Mouse (Mus musculus) liver, embryonic 11.5 days (tissue): ENCODE data around the gene Nek8. TPM values are rescaled to one million over a fixed set of nuclear protein-coding genes. Genes with fewer than 3 reads are reported as not detected.
A peak's percentile ranks its signal among the peaks of the same experiment; 100 is the strongest.

Experiments used
- ATAC-seq: fragments of 200-750 bp; cut with Nextera tagmentation; replicated peaks from 2 replicates; pipeline ENCODE4 v1.8.0; 2017; ENCODE audit warnings: moderate number of reproducible peaks, mild to moderate bottlenecking, moderate TSS enrichment, moderate library complexity; ENCODE audit not compliant: low FRiP score
- DNase-seq: peaks from one replicate; pipeline ENCODE4 v3.0.0-alpha.2; 2017; ENCODE audit warnings: low spot score
- H3K27ac ChIP-seq: fragments of 300-500 bp; sonication (generic); 2 replicates; pipeline ENCODE4 v1.5.1; 2014; ENCODE audit warnings: mild to moderate bottlenecking, low read depth, low read length, control low read depth
- H3K27me3 ChIP-seq: fragments of 300-500 bp; sonication (generic); replicated peaks from 2 replicates; pipeline ENCODE4 v1.6.1; 2014; ENCODE audit warnings: low read length, mixed read lengths; ENCODE audit not compliant: control insufficient read depth, insufficient read depth
- H3K36me3 ChIP-seq: fragments of 300-500 bp; sonication (generic); 2 replicates; pipeline ENCODE4 v1.6.1; 2014; ENCODE audit warnings: mild to moderate bottlenecking, low read length, moderate library complexity, mixed read lengths; ENCODE audit not compliant: control insufficient read depth, insufficient read depth
- H3K4me1 ChIP-seq: fragments of 300-500 bp; sonication (generic); replicated peaks from 2 replicates; pipeline ENCODE4 v1.6.1; 2014; ENCODE audit warnings: low read length, mixed read lengths; ENCODE audit not compliant: control insufficient read depth, insufficient read depth
- H3K4me2 ChIP-seq: fragments of 300-500 bp; sonication (generic); 2 replicates; pipeline ENCODE4 v1.6.1; 2014; ENCODE audit warnings: mild to moderate bottlenecking, control low read depth, moderate library complexity
- H3K4me3 ChIP-seq: fragments of 300-500 bp; sonication (generic); 2 replicates; pipeline ENCODE4 v1.5.1; 2014; ENCODE audit warnings: low read depth, low read length, control low read depth
- H3K9ac ChIP-seq: fragments of 300-500 bp; sonication (generic); 2 replicates; pipeline ENCODE4 v1.6.1; 2014; ENCODE audit warnings: low read depth, low read length, control low read depth
- H3K9me3 ChIP-seq: fragments of 300-500 bp; sonication (generic); 2 replicates; pipeline ENCODE4 v1.6.1; 2016; ENCODE audit warnings: low read length, inconsistent platforms, mixed read lengths; ENCODE audit not compliant: control insufficient read depth
- WGBS: fragments of 180-500 bp; shearing (Covaris S2); extraction: QIAGEN DNeasy Blood & Tissue Kit; methylation state at CpG from one replicate; pipeline ENCODE4 v1.1.7; 2014; 5-methylcytosine and 5-hydroxymethylcytosine counted together
- polyA plus RNA-seq: library from polyadenylated mRNA; unstranded; fragments of >200 nt; fragmentation: Nextera tagmentation; extraction: Ambion mirVana; gene quantifications from 2 replicates; pipeline ENCODE4 v1.2.1, GENCODE M21; 2014

Gene Nek8
- polyA plus RNA-seq, 1 experiment from 2014 or later, result 14.3 TPM

DNA sequence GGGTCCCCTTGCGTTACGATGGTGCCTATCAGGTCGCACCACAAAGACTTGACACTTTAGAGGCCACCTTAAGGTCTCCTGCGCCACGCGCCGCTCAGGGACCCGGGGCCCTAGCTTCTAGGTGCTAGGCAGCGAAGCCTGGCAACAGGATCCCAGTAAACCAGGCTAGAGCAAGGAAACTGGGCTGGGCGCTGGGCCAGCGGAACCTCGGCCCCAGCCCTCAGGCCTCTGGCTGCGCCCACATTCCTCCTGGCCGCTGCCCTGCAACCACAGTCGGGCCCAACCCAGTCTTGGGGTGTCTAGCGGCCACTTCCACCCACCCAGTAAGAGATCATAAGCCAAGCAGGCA lies 10.7 kb downstream of the Nek8 start:
- Histone ChIP-seq H3K36me3 (peaks cover 15% of the 10 kb centered on the region), H3K4me1 (peaks cover 59% of the 10 kb centered on the region), H3K4me3 (peak overlapping the region; percentile 98), H3K27me3 (no peaks in the 10 kb centered on the region), H3K27ac (peak overlapping the region; percentile 92), H3K9ac (peak overlapping the region; percentile 99), H3K4me2 (peak overlapping the region; percentile 97), H3K9me3 (no peaks in the 10 kb centered on the region)
- 6% methylated on average over 16 of the region's 16 CpGs for WGBS
- DNase-seq (no peak), ATAC-seq (peak; percentile 17)

DNA sequence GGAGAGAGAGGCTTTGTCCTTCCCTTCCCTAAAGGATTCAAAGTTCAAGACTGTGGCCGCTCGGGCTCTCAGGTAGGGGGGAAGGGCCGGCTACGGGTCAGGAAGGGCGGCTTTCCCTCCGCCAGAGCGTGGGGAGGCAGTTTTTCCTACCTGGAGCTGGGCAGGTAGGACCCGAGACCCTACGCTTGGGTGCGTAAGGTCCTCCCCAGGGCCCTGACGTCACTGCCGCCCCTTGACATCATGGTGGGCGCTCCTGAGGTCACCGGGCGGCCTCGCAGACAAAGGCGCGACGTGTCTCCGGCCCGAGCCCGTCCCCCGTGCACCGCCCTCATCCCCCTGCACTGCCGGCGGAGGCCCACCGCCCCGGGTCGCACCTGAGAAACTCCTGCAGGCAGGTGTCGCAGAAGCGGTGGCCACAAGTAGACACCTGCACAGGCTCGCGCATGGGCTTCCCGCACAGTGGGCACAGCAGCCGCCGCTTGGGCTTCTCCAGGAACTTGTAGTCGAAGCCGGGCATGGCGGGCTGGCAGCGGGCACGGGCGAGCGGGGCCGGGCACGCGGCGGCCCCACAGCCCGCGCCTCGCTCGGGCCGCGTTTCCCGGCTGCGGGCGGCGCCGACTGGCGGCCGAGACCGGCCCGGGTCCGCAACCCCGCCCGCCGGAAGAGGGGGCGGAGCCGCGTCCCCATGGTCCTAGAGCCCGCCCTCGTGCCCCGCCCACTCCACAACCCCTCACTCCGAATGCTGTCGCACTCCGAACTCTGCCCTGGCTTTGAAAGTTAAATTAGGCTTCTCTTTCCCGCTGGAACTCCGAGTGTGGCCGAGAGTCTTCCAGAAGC lies 11.3 kb downstream of the Nek8 start, which contains the start of gene Traf4:
Gene Traf4, minus strand, starts transcription at position 666 of the 837 bp plus-strand sequence.
- H3K27ac ChIP-seq, result peak within 1 kb of the TSS; percentile 92
- no peaks in the 10 kb centered on the region for H3K9me3 ChIP-seq
- no peaks in the 10 kb centered on the region for H3K27me3 ChIP-seq
- H3K4me1 ChIP-seq, result peaks cover 57% of the 10 kb centered on the region
- WGBS, result under 1% methylated on average over 78 of the region's 78 CpGs
- peak; percentile 88 for DNase-seq
- peaks cover 21% of the 10 kb centered on the region for H3K36me3 ChIP-seq
- peak; percentile 82 for ATAC-seq
- peak within 1 kb of the TSS; percentile 98 for H3K4me3 ChIP-seq
- H3K9ac ChIP-seq, result peak within 1 kb of the TSS; percentile 99
- peak within 1 kb of the TSS; percentile 97 for H3K4me2 ChIP-seq

DNA sequence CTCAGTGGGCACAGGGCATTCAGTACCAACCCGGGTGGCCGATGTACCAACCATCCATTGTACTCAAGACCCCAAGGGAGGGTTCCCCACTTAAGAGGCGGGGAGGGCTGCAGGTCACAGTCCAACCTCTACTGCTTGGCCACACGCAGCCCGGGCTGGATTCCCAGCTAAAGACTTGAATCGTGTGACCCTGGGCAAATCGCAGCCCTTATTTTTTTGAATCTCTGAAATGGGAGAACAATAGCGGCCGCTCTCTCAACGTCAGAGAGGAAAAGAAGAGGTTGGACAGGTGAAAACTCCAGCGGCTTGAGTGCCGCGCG lies 11.9 kb downstream of the Nek8 start:
- under 1% methylated on average over 14 of the region's 14 CpGs for WGBS

DNA sequence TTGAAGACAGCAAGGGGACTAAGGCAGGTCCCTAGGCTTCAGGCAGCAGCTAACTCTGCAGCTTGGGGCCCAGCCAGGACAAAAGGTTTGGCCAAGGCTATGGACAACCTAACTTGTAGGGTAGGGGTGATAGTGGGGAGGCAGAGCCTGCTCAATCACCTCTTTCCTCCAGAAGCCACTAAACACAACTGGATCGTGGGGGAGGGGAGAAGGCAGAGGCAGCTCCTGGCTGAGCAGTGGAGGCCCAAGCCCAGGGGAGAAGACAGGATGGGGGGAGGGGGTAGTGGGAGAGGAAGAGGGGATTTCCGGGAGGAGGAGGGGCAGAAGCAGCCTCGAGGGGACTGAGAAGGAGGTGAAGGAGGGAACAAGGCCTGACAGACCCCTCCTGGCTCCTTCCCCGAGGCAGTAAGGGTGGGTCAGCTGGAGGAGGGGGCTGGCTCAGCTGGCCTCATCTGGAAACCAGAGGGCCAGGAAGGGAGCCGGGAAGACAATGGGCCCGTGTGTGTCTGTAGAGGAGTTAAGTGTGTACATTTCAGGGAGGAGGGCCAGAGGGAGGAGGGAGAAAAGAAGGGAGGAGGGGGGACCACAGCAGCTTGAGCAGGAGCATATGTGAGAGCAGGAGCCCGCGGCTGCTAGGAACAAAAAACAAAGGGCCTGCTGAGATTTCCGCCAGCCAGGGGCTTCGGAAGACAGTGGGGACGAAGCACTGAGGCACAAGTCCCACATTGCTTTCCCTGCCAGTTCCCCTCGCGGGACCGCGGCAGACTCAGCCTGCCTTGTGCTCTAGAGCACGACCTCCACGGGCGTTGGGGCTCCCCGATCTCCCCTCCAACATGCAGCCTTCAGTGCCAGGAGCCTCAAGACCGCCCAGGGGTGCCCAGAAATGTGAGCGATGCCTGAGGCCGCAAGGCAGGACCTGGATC lies 12.5 kb downstream of the Nek8 start:
- Histone ChIP-seq H3K9me3 (no peaks in the 10 kb centered on the region), H3K9ac (peak overlapping the region; percentile 99), H3K27me3 (no peaks in the 10 kb centered on the region), H3K4me1 (peaks cover 49% of the 10 kb centered on the region), H3K36me3 (peaks cover 26% of the 10 kb centered on the region), H3K27ac (peak overlapping the region; percentile 92), H3K4me3 (peak overlapping the region; percentile 98), H3K4me2 (peak overlapping the region; percentile 97)
- ATAC-seq (no peak), DNase-seq (peak; percentile 75)
- under 1% methylated on average over 22 of the region's 22 CpGs for WGBS

More for the DNA sequence above, 11.9 kb downstream of the Nek8 start:
- peaks cover 26% of the 10 kb centered on the region for H3K36me3 ChIP-seq
- no peak for ATAC-seq
- H3K9me3 ChIP-seq, result no peaks in the 10 kb centered on the region
- peak overlapping the region; percentile 98 for H3K4me3 ChIP-seq
- DNase-seq, result no peak
- peak overlapping the region; percentile 92 for H3K27ac ChIP-seq
- H3K9ac ChIP-seq, result peak overlapping the region; percentile 99
- peak overlapping the region; percentile 97 for H3K4me2 ChIP-seq
- H3K4me1 ChIP-seq, result peaks cover 52% of the 10 kb centered on the region
- no peaks in the 10 kb centered on the region for H3K27me3 ChIP-seq

- peaks cover 33% of the 10 kb centered on the region for H3K36me3 ChIP-seq
- peak overlapping the region; percentile 98 for H3K4me3 ChIP-seq
- DNase-seq (no peak), ATAC-seq (no peak)
- WGBS, result 90% methylated on average over 2 of the region's 2 CpGs
- H3K9ac ChIP-seq, result peak overlapping the region; percentile 99
- H3K27ac ChIP-seq, result peak overlapping the region; percentile 92
- no peaks in the 10 kb centered on the region for H3K9me3 ChIP-seq
- peaks cover 42% of the 10 kb centered on the region for H3K4me1 ChIP-seq
- peak overlapping the region; percentile 97 for H3K4me2 ChIP-seq
- H3K27me3 ChIP-seq, result no peaks in the 10 kb centered on the region
Measured at GRCm38 (mm10) chr11:78163045-78163444, 13.4 kb downstream of the Nek8 start.

DNA sequence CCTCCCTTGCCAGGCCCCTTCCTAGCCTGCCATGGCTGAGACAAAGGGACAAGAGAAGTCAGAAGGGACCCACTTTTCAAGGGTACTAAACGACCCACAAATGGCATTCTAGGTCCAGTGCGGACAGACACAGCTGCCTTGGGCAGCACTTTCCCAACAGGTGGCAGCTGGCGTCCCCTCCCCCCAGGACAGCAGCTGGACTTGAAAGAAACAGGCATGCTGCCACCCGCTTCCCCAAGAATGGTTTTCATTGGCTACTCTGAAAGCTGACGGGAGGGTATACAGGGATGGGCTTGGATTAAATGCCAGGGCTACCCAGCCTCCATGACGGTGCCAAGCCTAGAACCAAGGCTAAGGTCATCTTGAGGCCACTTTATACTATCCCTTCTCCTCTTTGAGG lies 14.0 kb downstream of the Nek8 start:
- WGBS, result 82% methylated on average over 6 of the region's 6 CpGs
- H3K4me1 ChIP-seq, result peaks cover 39% of the 10 kb centered on the region
- peak overlapping the region; percentile 99 for H3K9ac ChIP-seq
- H3K9me3 ChIP-seq, result no peaks in the 10 kb centered on the region
- no peaks in the 10 kb centered on the region for H3K27me3 ChIP-seq
- no peak for DNase-seq
- H3K27ac ChIP-seq, result peak overlapping the region; percentile 92; the same call in 1 of the 2 replicates
- peak overlapping the region; percentile 97 for H3K4me2 ChIP-seq
- H3K4me3 ChIP-seq, result peak overlapping the region; percentile 98
- H3K36me3 ChIP-seq, result peaks cover 39% of the 10 kb centered on the region
- no peak for ATAC-seq

DNA sequence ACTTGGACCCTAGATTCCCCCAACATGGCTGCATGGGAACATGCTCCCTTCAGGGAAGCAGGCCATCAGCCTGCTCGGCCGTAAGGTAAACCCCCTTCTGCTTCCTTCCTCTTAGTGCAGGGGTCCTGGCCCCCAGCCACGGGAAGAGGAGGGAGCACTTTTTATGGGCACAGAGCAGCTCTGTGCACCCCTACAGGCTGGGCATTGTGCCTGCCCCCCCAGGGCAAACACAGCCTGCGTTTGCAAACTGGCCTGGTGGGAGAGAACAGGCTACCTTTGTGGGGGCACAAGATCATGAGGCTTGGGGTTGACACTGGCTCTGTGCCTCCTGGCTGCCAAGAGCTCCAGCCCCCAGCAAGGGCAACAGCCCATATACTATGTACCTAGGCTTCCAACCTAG lies 14.5 kb downstream of the Nek8 start:
- H3K27ac ChIP-seq, result no peak overlapping the region
- peaks cover 40% of the 10 kb centered on the region for H3K36me3 ChIP-seq
- H3K4me1 ChIP-seq, result peaks cover 38% of the 10 kb centered on the region
- no peaks in the 10 kb centered on the region for H3K9me3 ChIP-seq
- no peak for DNase-seq
- H3K4me2 ChIP-seq, result peak overlapping the region; percentile 97
- peak overlapping the region; percentile 5; the same call in 1 of the 2 replicates for H3K4me3 ChIP-seq
- H3K27me3 ChIP-seq, result no peaks in the 10 kb centered on the region
- ATAC-seq, result no peak
- peak overlapping the region; percentile 31; the same call in 1 of the 2 replicates for H3K9ac ChIP-seq
- 65% methylated on average over 4 of the region's 4 CpGs for WGBS

DNA sequence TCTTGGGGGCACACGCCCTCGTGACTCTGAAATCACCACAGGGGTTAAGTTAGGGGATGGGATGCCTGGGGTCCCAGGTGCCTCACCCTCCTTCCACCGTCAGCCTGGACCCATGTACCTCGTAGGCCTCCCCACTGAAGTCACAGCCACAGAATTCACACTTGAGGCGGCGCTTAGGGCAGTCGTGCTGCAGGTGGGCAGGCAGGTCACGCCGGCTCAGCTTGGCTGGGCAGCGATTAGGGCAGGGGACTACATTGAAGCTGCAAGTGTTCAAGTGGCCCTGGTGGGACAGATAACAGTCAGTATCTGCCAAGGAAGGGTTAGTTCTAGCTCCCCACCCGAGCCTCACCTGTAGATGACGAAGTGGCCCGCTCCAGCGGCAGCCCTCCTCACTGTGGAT lies 15.3 kb downstream of the Nek8 start:
- H3K36me3 ChIP-seq, result peaks cover 43% of the 10 kb centered on the region
- 90% methylated on average over 14 of the region's 14 CpGs for WGBS
- H3K9ac ChIP-seq, result no peak overlapping the region
- no peaks in the 10 kb centered on the region for H3K9me3 ChIP-seq
- H3K27me3 ChIP-seq, result no peaks in the 10 kb centered on the region
- ATAC-seq (no peak), DNase-seq (no peak)
- H3K4me2 ChIP-seq, result no peak overlapping the region
- H3K4me3 ChIP-seq, result no peak overlapping the region
- H3K4me1 ChIP-seq, result peaks cover 30% of the 10 kb centered on the region
- H3K27ac ChIP-seq, result 0 out of 2 replicates have a peak overlapping the region, but pooled peaks have one; percentile 28
